Mouse (Mus musculus): ENCODE measurements at regions not wholly inside any gene's neighbourhood (a gene's known extent, or its start where the extent isn't known, plus 50 kb on each side); places are given as distances from the start of the nearest gene placed in this dataset.

GRCm38 (mm10) chr3:38144650-38145049 lies 340.0 kb downstream of the Ankrd50 start:
- no peak overlapping the region for H3K27ac ChIP-seq (ENCODE audit: low read depth, low read length)
- no peak overlapping the region for H3K4me2 ChIP-seq (replicated peaks; ENCODE audit: low read depth, low read length)
- no peak overlapping the region for H3K4me3 ChIP-seq (ENCODE audit: low read length)
- peaks cover 9% of the 10 kb centered on the region for H3K4me1 ChIP-seq (ENCODE audit: control insufficient read depth, insufficient read depth, low read length)
- no peak for ATAC-seq (ENCODE audit: low FRiP score, low TSS enrichment)
- H3K27me3 ChIP-seq (ENCODE audit: control insufficient read depth, insufficient read depth, low read length), result no peaks in the 10 kb centered on the region
- H3K36me3 ChIP-seq (ENCODE audit: control insufficient read depth, insufficient read depth, low read length), result no peaks in the 10 kb centered on the region
- H3K9ac ChIP-seq (ENCODE audit: low read depth, low read length), result no peak overlapping the region
- no peaks in the 10 kb centered on the region for H3K9me3 ChIP-seq (ENCODE audit: control insufficient read depth, low read length)

- Histone ChIP-seq H3K36me3 (ENCODE audit: control insufficient read depth, insufficient read depth, low read length) (no peaks in the 10 kb centered on the region), H3K4me3 (ENCODE audit: low read length) (no peak overlapping the region), H3K27me3 (ENCODE audit: control insufficient read depth, insufficient read depth, low read length) (no peaks in the 10 kb centered on the region), H3K27ac (ENCODE audit: low read depth, low read length) (peak overlapping the region; percentile 63; the same call in 1 of the 2 replicates), H3K4me1 (ENCODE audit: control insufficient read depth, insufficient read depth, low read length) (peaks cover 9% of the 10 kb centered on the region), H3K9me3 (ENCODE audit: control insufficient read depth, low read length) (no peaks in the 10 kb centered on the region), H3K4me2 (replicated peaks; ENCODE audit: low read depth, low read length) (0 out of 2 replicates have a peak overlapping the region, but pooled peaks have one; percentile 1), H3K9ac (ENCODE audit: low read depth, low read length) (no peak overlapping the region)
- WGBS, result 42% methylated on average over 11 of the region's 11 CpGs
- ATAC-seq (ENCODE audit: low FRiP score, low TSS enrichment), result peak; percentile 93
Observed at GRCm38 (mm10) chr3:38143147-38143883, 341.3 kb downstream of the Ankrd50 start.

GRCm38 (mm10) chr3:38139387-38139786 lies 345.3 kb downstream of the Ankrd50 start:
- 95% methylated on average over 4 of the region's 4 CpGs for WGBS
- no peak for ATAC-seq (ENCODE audit: low FRiP score, low TSS enrichment)

GRCm38 (mm10) chr3:38138014-38138413 lies 346.6 kb downstream of the Ankrd50 start:
- no peak for ATAC-seq (ENCODE audit: low FRiP score, low TSS enrichment)
- Histone ChIP-seq H3K4me1 (ENCODE audit: control insufficient read depth, insufficient read depth, low read length) (peaks cover 10% of the 10 kb centered on the region), H3K27me3 (ENCODE audit: control insufficient read depth, insufficient read depth, low read length) (no peaks in the 10 kb centered on the region), H3K36me3 (ENCODE audit: control insufficient read depth, insufficient read depth, low read length) (no peaks in the 10 kb centered on the region), H3K27ac (ENCODE audit: low read depth, low read length) (no peak overlapping the region), H3K4me2 (replicated peaks; ENCODE audit: low read depth, low read length) (no peak overlapping the region), H3K9me3 (ENCODE audit: control insufficient read depth, low read length) (no peaks in the 10 kb centered on the region), H3K4me3 (ENCODE audit: low read length) (no peak overlapping the region), H3K9ac (ENCODE audit: low read depth, low read length) (no peak overlapping the region)
- 80% methylated on average over 5 of the region's 5 CpGs for WGBS

More at GRCm38 (mm10) chr3:38139387-38139786, 345.3 kb downstream of the Ankrd50 start:
- H3K9me3 ChIP-seq (ENCODE audit: control insufficient read depth, low read length), result no peaks in the 10 kb centered on the region
- H3K27ac ChIP-seq (ENCODE audit: low read depth, low read length), result no peak overlapping the region
- no peaks in the 10 kb centered on the region for H3K27me3 ChIP-seq (ENCODE audit: control insufficient read depth, insufficient read depth, low read length)
- no peak overlapping the region for H3K9ac ChIP-seq (ENCODE audit: low read depth, low read length)
- peaks cover 15% of the 10 kb centered on the region for H3K4me1 ChIP-seq (ENCODE audit: control insufficient read depth, insufficient read depth, low read length)
- H3K4me2 ChIP-seq (replicated peaks; ENCODE audit: low read depth, low read length), result no peak overlapping the region
- H3K36me3 ChIP-seq (ENCODE audit: control insufficient read depth, insufficient read depth, low read length), result no peaks in the 10 kb centered on the region
- no peak overlapping the region for H3K4me3 ChIP-seq (ENCODE audit: low read length)

- Histone ChIP-seq H3K4me3 (ENCODE audit: low read length) (no peak overlapping the region), H3K9me3 (ENCODE audit: control insufficient read depth, low read length) (no peaks in the 10 kb centered on the region), H3K27me3 (ENCODE audit: control insufficient read depth, insufficient read depth, low read length) (no peaks in the 10 kb centered on the region), H3K9ac (ENCODE audit: low read depth, low read length) (no peak overlapping the region), H3K27ac (ENCODE audit: low read depth, low read length) (no peak overlapping the region), H3K4me2 (replicated peaks; ENCODE audit: low read depth, low read length) (no peak overlapping the region), H3K36me3 (ENCODE audit: control insufficient read depth, insufficient read depth, low read length) (no peaks in the 10 kb centered on the region), H3K4me1 (ENCODE audit: control insufficient read depth, insufficient read depth, low read length) (peaks cover 13% of the 10 kb centered on the region; the same call in 1 of the 2 replicates)
- 67% methylated on average over 10 of the region's 10 CpGs for WGBS
- ATAC-seq (ENCODE audit: low FRiP score, low TSS enrichment), result no peak
Observed at GRCm38 (mm10) chr3:38135808-38136214, 348.8 kb downstream of the Ankrd50 start.

- no peak overlapping the region for H3K9ac ChIP-seq (ENCODE audit: low read depth, low read length)
- H3K4me3 ChIP-seq (ENCODE audit: low read length), result no peak overlapping the region
- no peaks in the 10 kb centered on the region for H3K36me3 ChIP-seq (ENCODE audit: control insufficient read depth, insufficient read depth, low read length)
- H3K9me3 ChIP-seq (ENCODE audit: control insufficient read depth, low read length), result no peaks in the 10 kb centered on the region
- H3K4me2 ChIP-seq (replicated peaks; ENCODE audit: low read depth, low read length), result no peak overlapping the region
- H3K4me1 ChIP-seq (ENCODE audit: control insufficient read depth, insufficient read depth, low read length), result peaks cover 18% of the 10 kb centered on the region; the same call in 1 of the 2 replicates
- WGBS, result 86% methylated on average over 4 of the region's 4 CpGs
- H3K27me3 ChIP-seq (ENCODE audit: control insufficient read depth, insufficient read depth, low read length), result no peaks in the 10 kb centered on the region
- ATAC-seq (ENCODE audit: low FRiP score, low TSS enrichment), result no peak
- no peak overlapping the region for H3K27ac ChIP-seq (ENCODE audit: low read depth, low read length)
Observed at GRCm38 (mm10) chr3:38134425-38134824, 350.2 kb downstream of the Ankrd50 start.

GRCm38 (mm10) chr3:38131887-38132220 lies 352.8 kb downstream of the Ankrd50 start:
- Histone ChIP-seq H3K36me3 (ENCODE audit: control insufficient read depth, insufficient read depth, low read length) (no peaks in the 10 kb centered on the region), H3K9me3 (ENCODE audit: control insufficient read depth, low read length) (no peaks in the 10 kb centered on the region), H3K4me3 (ENCODE audit: low read length) (no peak overlapping the region), H3K27ac (ENCODE audit: low read depth, low read length) (peak overlapping the region; percentile 52; the same call in 1 of the 2 replicates), H3K4me2 (replicated peaks; ENCODE audit: low read depth, low read length) (no peak overlapping the region), H3K27me3 (ENCODE audit: control insufficient read depth, insufficient read depth, low read length) (no peaks in the 10 kb centered on the region), H3K9ac (ENCODE audit: low read depth, low read length) (no peak overlapping the region), H3K4me1 (ENCODE audit: control insufficient read depth, insufficient read depth, low read length) (peaks cover 31% of the 10 kb centered on the region)
- ATAC-seq (ENCODE audit: low FRiP score, low TSS enrichment), result no peak
- WGBS, result 63% methylated on average over 3 of the region's 3 CpGs

GRCm38 (mm10) chr3:38131176-38131886 lies 353.3 kb downstream of the Ankrd50 start:
- H3K27me3 ChIP-seq (ENCODE audit: control insufficient read depth, insufficient read depth, low read length), result no peaks in the 10 kb centered on the region
- no peak overlapping the region for H3K9ac ChIP-seq (ENCODE audit: low read depth, low read length)
- H3K9me3 ChIP-seq (ENCODE audit: control insufficient read depth, low read length), result no peaks in the 10 kb centered on the region
- H3K27ac ChIP-seq (ENCODE audit: low read depth, low read length), result no peak overlapping the region
- no peaks in the 10 kb centered on the region for H3K36me3 ChIP-seq (ENCODE audit: control insufficient read depth, insufficient read depth, low read length)
- no peak overlapping the region for H3K4me2 ChIP-seq (replicated peaks; ENCODE audit: low read depth, low read length)
- ATAC-seq (ENCODE audit: low FRiP score, low TSS enrichment), result 0 out of 2 replicates have a peak, but pooled peaks have one; percentile 18
- 67% methylated on average over 12 of the region's 12 CpGs for WGBS
- no peak overlapping the region for H3K4me3 ChIP-seq (ENCODE audit: low read length)
- peaks cover 31% of the 10 kb centered on the region for H3K4me1 ChIP-seq (ENCODE audit: control insufficient read depth, insufficient read depth, low read length)

GRCm38 (mm10) chr3:38130088-38130487 lies 354.6 kb downstream of the Ankrd50 start:
- peaks cover 25% of the 10 kb centered on the region for H3K4me1 ChIP-seq (ENCODE audit: control insufficient read depth, insufficient read depth, low read length)
- no peak overlapping the region for H3K9ac ChIP-seq (ENCODE audit: low read depth, low read length)
- no peaks in the 10 kb centered on the region for H3K36me3 ChIP-seq (ENCODE audit: control insufficient read depth, insufficient read depth, low read length)
- H3K27me3 ChIP-seq (ENCODE audit: control insufficient read depth, insufficient read depth, low read length), result no peaks in the 10 kb centered on the region
- WGBS, result 16% methylated on average over 1 of the region's 1 CpGs
- ATAC-seq (ENCODE audit: low FRiP score, low TSS enrichment), result no peak
- H3K4me3 ChIP-seq (ENCODE audit: low read length), result no peak overlapping the region
- no peak overlapping the region for H3K27ac ChIP-seq (ENCODE audit: low read depth, low read length)
- no peaks in the 10 kb centered on the region for H3K9me3 ChIP-seq (ENCODE audit: control insufficient read depth, low read length)
- no peak overlapping the region for H3K4me2 ChIP-seq (replicated peaks; ENCODE audit: low read depth, low read length)

All from kidney, embryonic 14.5 days (tissue).